Comparison of ENCODE assay signal across 9 mouse cellular contexts in the genomic region with DNA sequence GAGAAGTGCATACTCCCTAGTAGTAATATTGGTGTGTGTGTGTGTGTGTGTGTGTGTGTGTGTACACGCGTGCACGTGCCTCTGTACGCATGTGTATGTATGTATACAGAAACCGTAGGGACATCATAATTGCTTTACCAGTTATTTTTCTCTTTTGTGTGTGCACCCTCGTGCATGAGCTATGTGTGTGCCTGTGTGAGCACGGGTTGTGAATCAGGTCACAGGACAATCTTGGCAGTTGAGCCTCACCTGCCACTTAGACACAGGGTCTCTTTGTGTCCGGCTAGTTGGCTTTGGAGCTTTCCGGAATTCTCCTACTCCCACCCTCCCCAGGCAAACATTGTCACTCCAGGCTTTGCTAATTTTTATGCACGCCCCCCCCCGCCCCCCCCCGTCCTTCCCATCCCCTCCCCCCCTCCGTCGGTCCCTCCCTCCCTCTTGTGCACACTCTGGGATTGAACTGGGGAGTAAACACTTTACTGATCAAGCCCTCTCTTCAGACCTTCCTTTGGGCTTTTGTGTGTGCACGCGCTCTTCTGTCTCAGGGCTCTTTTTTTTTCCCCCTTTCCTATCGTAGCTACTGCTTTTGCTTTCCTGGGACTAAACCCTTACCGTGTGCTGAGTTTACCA. TPM values are rescaled to one million over a fixed set of nuclear protein-coding genes. Genes with fewer than 3 reads are reported as not detected.
A peak's percentile ranks its signal among the peaks of the same experiment; 100 is the strongest.
DNase-seq lines count a peak whose midpoint lies in the region; ATAC-seq and TF ChIP-seq lines count a peak whose summit lies in the region.
"Had no signal": no experiment of that assay in that cellular context is flagged by ENCODE, and none has a peak within 500 bp of the region (broad histone marks: within the 10 kb centered on the region; RNA-seq: fewer than 3 reads in every experiment).

Gm11042 (minus strand) TSS at position 51 of the 630 bp plus-strand sequence.

- H3K9ac ChIP-seq in ES-E14 (ENCODE audit: insufficient read depth, low read depth, low read length, poor library complexity, severe bottlenecking) = peak within 1 kb of the TSS; percentile 26
- H3K9ac ChIP-seq in kidney, postnatal 0 days (ENCODE audit: low read depth, low read length) = peak within 1 kb of the TSS; percentile 47; the same call in 1 of the 2 replicates
- H3K9ac ChIP-seq in neural tube, embryonic 13.5 days = peak within 1 kb of the TSS; percentile 79

- in situ Hi-C loops in ES-E14 (cut with MboI; ENCODE audit: low sequenced_read_pairs in 2 of 2, unreplicated experiment in 2 of 2) = no loop called here

- no peaks in the 10 kb centered on the region for H3K4me1 ChIP-seq in heart, embryonic 10.5 days
- peaks cover 0 to 5% of the 10 kb centered on the region in 2 experiments; a peak in 1 of 4 replicates for H3K4me1 ChIP-seq in ES-E14 (ENCODE audit: control insufficient read depth in 2 of 2, insufficient read depth in 2 of 2, low read length in 2 of 2, poor library complexity in 1 of 2)
- H3K4me1 ChIP-seq in forebrain, embryonic 10.5 days = peaks cover 19% of the 10 kb centered on the region
- H3K4me1 ChIP-seq in kidney, postnatal 0 days (replicated peaks; ENCODE audit: insufficient read depth, low read length) = no peaks in the 10 kb centered on the region
- H3K4me1 ChIP-seq in neural tube, embryonic 13.5 days (replicated peaks) = peaks cover 3% of the 10 kb centered on the region; the same call in 1 of the 2 replicates

- ATAC-seq in kidney, postnatal 0 days (replicated peaks; ENCODE audit: low FRiP score, low read depth) = peak; percentile 59
- ATAC-seq in neural tube, embryonic 13.5 days (ENCODE audit: low read depth) = peak; percentile 83

- no peaks in the 10 kb centered on the region for H3K36me3 ChIP-seq in heart, embryonic 10.5 days
- no peaks in the 10 kb centered on the region for H3K36me3 ChIP-seq in ES-E14 (ENCODE audit: control insufficient read depth, insufficient read depth, low read length, poor library complexity, severe bottlenecking)
- no peaks in the 10 kb centered on the region for H3K36me3 ChIP-seq in forebrain, embryonic 10.5 days (replicated peaks)
- no peaks in the 10 kb centered on the region for H3K36me3 ChIP-seq in kidney, postnatal 0 days (ENCODE audit: insufficient read depth, low read length)
- no peaks in the 10 kb centered on the region for H3K36me3 ChIP-seq in neural tube, embryonic 13.5 days
- H3K36me3 ChIP-seq: G1E had no signal

- H3K27ac ChIP-seq in heart, embryonic 10.5 days = peak within 1 kb of the TSS; percentile 85
- H3K27ac ChIP-seq in ES-E14 (ENCODE audit: insufficient read depth, low read depth, low read length, poor library complexity, severe bottlenecking) = peak within 1 kb of the TSS; percentile 24; the same call in 1 of the 2 replicates
- peak within 1 kb of the TSS; percentile 91 for H3K27ac ChIP-seq in forebrain, embryonic 10.5 days
- no peak within 1 kb of the TSS for H3K27ac ChIP-seq in kidney, postnatal 0 days
- H3K27ac ChIP-seq in neural tube, embryonic 13.5 days (replicated peaks) = peak within 1 kb of the TSS; percentile 89

- DNase-seq in heart, embryonic 10.5 days (ENCODE audit: low spot score) = peak; percentile 74
- no peak for DNase-seq in heart, postnatal 4 days
- DNase-seq in ES-E14 (ENCODE audit: low read depth, low spot score) = no peak
- peak; percentile 38 for DNase-seq in forebrain, embryonic 10.5 days (ENCODE audit: extremely low spot score, low spot score)
- no peak for DNase-seq in kidney, postnatal 0 days (ENCODE audit: low spot score)
- no peak for DNase-seq in adrenal gland, postnatal 4 days (ENCODE audit: low spot score in 2 of 2)
- DNase-seq in gastrocnemius, postnatal 4 days (ENCODE audit: low spot score in 2 of 2) = no peak

- no peak for TF ChIP-seq CTCF in kidney, postnatal 0 days (IDR thresholded peaks at IDR 0.05; ENCODE audit: low read depth)

- peak within 1 kb of the TSS; percentile 60 for H3K4me2 ChIP-seq in kidney, postnatal 0 days (ENCODE audit: low read length)
- peak within 1 kb of the TSS; percentile 61 for H3K4me2 ChIP-seq in neural tube, embryonic 13.5 days

- H3K9me3 ChIP-seq in heart, embryonic 10.5 days = no peaks in the 10 kb centered on the region
- H3K9me3 ChIP-seq in ES-E14 (ENCODE audit: control insufficient read depth, insufficient read depth, low read depth, low read length) = no peaks in the 10 kb centered on the region
- H3K9me3 ChIP-seq in forebrain, embryonic 10.5 days = no peaks in the 10 kb centered on the region
- no peaks in the 10 kb centered on the region for H3K9me3 ChIP-seq in kidney, postnatal 0 days (replicated peaks; ENCODE audit: low read length)
- no peaks in the 10 kb centered on the region for H3K9me3 ChIP-seq in neural tube, embryonic 13.5 days

- 32% methylated on average over 17 of the region's 18 CpGs for WGBS in heart, embryonic 10.5 days
- 45% methylated on average over 13 of the region's 18 CpGs for WGBS in forebrain, embryonic 10.5 days
- 29% methylated on average over 17 of the region's 18 CpGs for WGBS in kidney, postnatal 0 days
- 27% methylated on average over 16 of the region's 18 CpGs for WGBS in neural tube, embryonic 13.5 days

- peak within 1 kb of the TSS; percentile 62 for H3K4me3 ChIP-seq in heart, embryonic 10.5 days
- peak within 1 kb of the TSS; percentile 54 to 70 for H3K4me3 ChIP-seq in ES-E14 (ENCODE audit: insufficient read depth in 1 of 2, low read depth in 1 of 2, low read length in 2 of 2, poor library complexity in 1 of 2, severe bottlenecking in 1 of 2)
- peak within 1 kb of the TSS; percentile 56 for H3K4me3 ChIP-seq in forebrain, embryonic 10.5 days
- H3K4me3 ChIP-seq in kidney, postnatal 0 days (replicated peaks; ENCODE audit: low read depth, low read length) = peak within 1 kb of the TSS; percentile 41
- H3K4me3 ChIP-seq in neural tube, embryonic 13.5 days = peak within 1 kb of the TSS; percentile 47

- H3K27me3 ChIP-seq in heart, embryonic 10.5 days (ENCODE audit: insufficient read depth, poor library complexity, severe bottlenecking) = no peaks in the 10 kb centered on the region
- no peaks in the 10 kb centered on the region for H3K27me3 ChIP-seq in forebrain, embryonic 10.5 days (ENCODE audit: poor library complexity, severe bottlenecking)
- H3K27me3 ChIP-seq in kidney, postnatal 0 days (ENCODE audit: insufficient read depth, low read length) = no peaks in the 10 kb centered on the region
- H3K27me3 ChIP-seq in neural tube, embryonic 13.5 days = no peaks in the 10 kb centered on the region

TF ChIP-seq in ES-E14, 5 proteins besides CTCF, POLR2A, EP300 and RAD21:
- TF ChIP-seq ZNF384 (IDR thresholded peaks at IDR 0.05; ENCODE audit: low read depth, low read length) (0 out of 2 replicates have a peak, but pooled peaks have one; percentile 26), CHD2 (IDR thresholded peaks at IDR 0.05; ENCODE audit: low read depth, low read length) (no peak), HCFC1 (IDR thresholded peaks at IDR 0.05; ENCODE audit: borderline replicate concordance, insufficient read depth, low read length) (no peak), ZC3H11A (IDR thresholded peaks at IDR 0.05; ENCODE audit: borderline replicate concordance, low read depth, low read length) (no peak), MAFK (IDR thresholded peaks at IDR 0.05; ENCODE audit: insufficient read depth, low read depth, low read length) (no peak)
TF ChIP-seq in ES-E14: peak in this region for 1.

RNA-seq across cellular contexts. Expression of gene Gm11042, which starts in this region (rescaled TPM):
- not detected in 2 replicates for polyA plus RNA-seq in heart, embryonic 10.5 days (2016; fragmentation: Nextera tagmentation; extraction: Ambion mirVana)
- total RNA-seq in heart, postnatal 4 days (2021) = not detected
- not detected in 2 replicates for total RNA-seq in ES-E14 (2012; rRNA removed)
- polyA plus RNA-seq in forebrain, embryonic 10.5 days (2016; fragmentation: Nextera tagmentation; extraction: Ambion mirVana) = not detected in 2 replicates
- polyA plus RNA-seq in kidney, postnatal 0 days (2015; fragmentation: Nextera tagmentation; extraction: Ambion mirVana) = not detected in 2 replicates
- not detected in 2 replicates for polyA plus RNA-seq in neural tube, embryonic 13.5 days (2015; fragmentation: Nextera tagmentation; extraction: Ambion mirVana)
- total RNA-seq in adrenal gland, postnatal 4 days (2021) = not detected
- total RNA-seq in gastrocnemius, postnatal 4 days (2021) = not detected
- total RNA-seq: G1E had no signal
- polyA plus RNA-seq: G1E had no signal

Comparison
In these comparisons a context has a peak if more than half of its experiments do, and no peak if none do; other contexts are left out.
1. Peak in DNase-seq, H3K4me3 ChIP-seq and H3K27ac ChIP-seq in heart, embryonic 10.5 days; RNA of the gene not detected or under 1 TPM.
2. Peak in DNase-seq, H3K4me3 ChIP-seq and H3K27ac ChIP-seq in forebrain, embryonic 10.5 days; RNA of the gene not detected or under 1 TPM.
3. Peak in ATAC-seq, H3K4me3 ChIP-seq, H3K9ac ChIP-seq and H3K4me2 ChIP-seq in kidney, postnatal 0 days; RNA of the gene not detected or under 1 TPM.
4. Peak in ATAC-seq, H3K4me3 ChIP-seq, H3K27ac ChIP-seq, H3K9ac ChIP-seq and H3K4me2 ChIP-seq in neural tube, embryonic 13.5 days; RNA of the gene not detected or under 1 TPM.
5. H3K9ac ChIP-seq: peak in every context shown above with its lines; median percentile 79 in neural tube, embryonic 13.5 days; 47 in kidney, postnatal 0 days; 26 in ES-E14.